Mouse (Mus musculus) liver, postnatal 0 days (tissue): ENCODE measurements at regions not wholly inside any gene's neighbourhood (a gene's known extent, or its start where the extent isn't known, plus 50 kb on each side); places are given as distances from the start of the nearest gene placed in this dataset.

Source experiments
- ATAC-seq: fragments of 200-750 bp; cut with Nextera tagmentation; 2 replicates; pipeline ENCODE4 v1.8.0; 2017; ENCODE audit warnings: mild to moderate bottlenecking, moderate library complexity
- DNase-seq: peaks from one replicate; pipeline ENCODE4 v3.0.0-alpha.2; 2016
- H3K27ac ChIP-seq: fragments of 300-500 bp; sonication (generic); 2 replicates; pipeline ENCODE4 v1.5.1; 2014; ENCODE audit warnings: antibody characterized with exemption, moderate library complexity, mild to moderate bottlenecking, low read depth
- H3K27me3 ChIP-seq: fragments of 300-500 bp; sonication (generic); 2 replicates; pipeline ENCODE4 v1.6.1; 2014; ENCODE audit warnings: low read length, control low read depth, mixed read lengths; ENCODE audit not compliant: insufficient read depth
- H3K36me3 ChIP-seq: fragments of 300-500 bp; sonication (generic); replicated peaks from 2 replicates; pipeline ENCODE4 v1.6.1; 2014; ENCODE audit warnings: mild to moderate bottlenecking, control low read depth, low read length, moderate library complexity, mixed read lengths; ENCODE audit not compliant: insufficient read depth
- H3K4me1 ChIP-seq: fragments of 300-500 bp; sonication (generic); 2 replicates; pipeline ENCODE4 v1.6.1; 2014; ENCODE audit warnings: antibody characterized with exemption, mild to moderate bottlenecking, control low read depth; ENCODE audit not compliant: insufficient read depth
- H3K4me2 ChIP-seq: fragments of 300-500 bp; sonication (generic); 2 replicates; pipeline ENCODE4 v1.6.1; 2014; ENCODE audit warnings: low read depth, mild to moderate bottlenecking, low read length, moderate library complexity, mixed read lengths
- H3K4me3 ChIP-seq: fragments of 300-500 bp; sonication (generic); 2 replicates; pipeline ENCODE4 v1.5.1; 2014; ENCODE audit warnings: low read depth, low read length
- H3K9ac ChIP-seq: fragments of 300-500 bp; sonication (generic); replicated peaks from 2 replicates; pipeline ENCODE4 v1.6.1; 2014; ENCODE audit warnings: mild to moderate bottlenecking, moderate library complexity
- H3K9me3 ChIP-seq: fragments of 300-500 bp; sonication (generic); 2 replicates; pipeline ENCODE4 v1.6.1; 2016; ENCODE audit warnings: mild to moderate bottlenecking, control low read depth, low read length, mixed read lengths
- CTCF ChIP-seq: sonication (generic); IDR thresholded peaks from 2 replicates; pipeline ENCODE4 v1.5.1; 2016; ENCODE audit warnings: antibody characterized with exemption, low read depth
- EP300 ChIP-seq: IDR thresholded peaks from 2 replicates; pipeline ENCODE4 v1.6.1; 2016; ENCODE audit warnings: antibody characterized with exemption, low read depth, mild to moderate bottlenecking
- WGBS: fragments of 180-500 bp; shearing (Covaris S2); extraction: QIAGEN DNeasy Blood & Tissue Kit; methylation state at CpG from one replicate; pipeline ENCODE4 v1.1.7; 2014; ENCODE audit not compliant: insufficient replicate concordance; 5-methylcytosine and 5-hydroxymethylcytosine counted together

DNA sequence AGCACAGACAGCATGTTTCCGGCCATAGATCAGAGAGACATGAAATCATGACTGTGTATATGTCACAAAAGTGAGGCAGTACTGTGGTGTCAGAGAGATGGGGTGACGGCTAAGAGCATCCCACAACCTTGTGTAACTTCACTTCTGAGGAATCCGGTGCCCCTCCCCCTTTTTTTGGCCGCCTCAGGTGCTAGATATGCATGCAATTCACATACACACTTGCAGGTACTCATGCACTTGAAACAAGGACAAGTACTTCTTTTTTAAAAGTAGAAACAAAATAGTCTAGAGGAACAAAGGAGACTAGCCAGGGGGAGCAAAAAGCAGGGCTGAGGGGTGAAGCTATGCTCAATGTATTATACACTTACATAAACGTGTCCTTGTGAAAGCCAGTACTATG lies 120.0 kb upstream of the Cnot2 start:
- TF ChIP-seq CTCF (no peak), EP300 (no peak)
- DNase-seq (no peak), ATAC-seq (no peak)
- Histone ChIP-seq H3K36me3 (no peaks in the 10 kb centered on the region), H3K27ac (no peak overlapping the region), H3K4me2 (no peak overlapping the region), H3K4me1 (no peaks in the 10 kb centered on the region), H3K9me3 (no peaks in the 10 kb centered on the region), H3K9ac (no peak overlapping the region), H3K4me3 (no peak overlapping the region), H3K27me3 (no peaks in the 10 kb centered on the region)
- WGBS, result 74% methylated on average over 5 of the region's 5 CpGs

- no peak overlapping the region for H3K4me2 ChIP-seq
- H3K27me3 ChIP-seq, result no peaks in the 10 kb centered on the region
- no peak overlapping the region for H3K27ac ChIP-seq
- H3K4me3 ChIP-seq, result no peak overlapping the region
- no peak overlapping the region for H3K9ac ChIP-seq
- no peaks in the 10 kb centered on the region for H3K36me3 ChIP-seq
- no peak for ATAC-seq
- 88% methylated on average over 8 of the region's 8 CpGs for WGBS
- no peak for TF ChIP-seq CTCF
- TF ChIP-seq EP300, result no peak
- DNase-seq, result no peak
- H3K9me3 ChIP-seq, result no peaks in the 10 kb centered on the region
- no peaks in the 10 kb centered on the region for H3K4me1 ChIP-seq
Observed at GRCm38 (mm10) chr10:116699711-116700110, 118.4 kb upstream of the Cnot2 start.

GRCm38 (mm10) chr10:116697628-116698316 lies 116.5 kb upstream of the Cnot2 start:
- Histone ChIP-seq H3K4me1 (no peaks in the 10 kb centered on the region), H3K27ac (no peak overlapping the region), H3K9me3 (no peaks in the 10 kb centered on the region), H3K4me3 (no peak overlapping the region), H3K4me2 (no peak overlapping the region), H3K36me3 (no peaks in the 10 kb centered on the region), H3K9ac (no peak overlapping the region), H3K27me3 (no peaks in the 10 kb centered on the region)
- 77% methylated on average over 14 of the region's 14 CpGs for whole genome bisulfite sequencing
- no peak for DNase-seq
- TF ChIP-seq EP300, result no peak
- no peak for TF ChIP-seq CTCF
- ATAC-seq, result no peak

- no peak overlapping the region for H3K27ac ChIP-seq
- no peaks in the 10 kb centered on the region for H3K36me3 ChIP-seq
- H3K9me3 ChIP-seq, result no peaks in the 10 kb centered on the region
- H3K4me1 ChIP-seq, result no peaks in the 10 kb centered on the region
- H3K9ac ChIP-seq, result no peak overlapping the region
- WGBS, result 78% methylated on average over 3 of the region's 3 CpGs
- no peak for ATAC-seq
- H3K27me3 ChIP-seq, result no peaks in the 10 kb centered on the region
- no peak for TF ChIP-seq EP300
- TF ChIP-seq CTCF, result no peak
- no peak for DNase-seq
- H3K4me2 ChIP-seq, result no peak overlapping the region
- H3K4me3 ChIP-seq, result no peak overlapping the region
Observed at GRCm38 (mm10) chr10:116693816-116694215, 112.5 kb upstream of the Cnot2 start.

- no peak for ATAC-seq
Observed at GRCm38 (mm10) chr10:116686741-116687140, 105.4 kb upstream of the Cnot2 start.

GRCm38 (mm10) chr10:116683374-116683773 lies 102.1 kb upstream of the Cnot2 start:
- 83% methylated on average over 9 of the region's 9 CpGs for WGBS
- Histone ChIP-seq H3K27ac (no peak overlapping the region), H3K4me3 (no peak overlapping the region), H3K9ac (no peak overlapping the region), H3K4me1 (no peaks in the 10 kb centered on the region), H3K27me3 (no peaks in the 10 kb centered on the region), H3K4me2 (no peak overlapping the region), H3K36me3 (no peaks in the 10 kb centered on the region), H3K9me3 (no peaks in the 10 kb centered on the region)
- TF ChIP-seq CTCF (no peak), EP300 (no peak)
- no peak for DNase-seq
- ATAC-seq, result no peak

More at GRCm38 (mm10) chr10:116686741-116687140, 105.4 kb upstream of the Cnot2 start:
- Histone ChIP-seq H3K4me3 (no peak overlapping the region), H3K4me2 (no peak overlapping the region), H3K27ac (no peak overlapping the region), H3K9ac (no peak overlapping the region), H3K4me1 (no peaks in the 10 kb centered on the region), H3K9me3 (no peaks in the 10 kb centered on the region), H3K27me3 (no peaks in the 10 kb centered on the region), H3K36me3 (no peaks in the 10 kb centered on the region)
- 88% methylated on average over 11 of the region's 11 CpGs for WGBS
- TF ChIP-seq CTCF, result no peak
- no peak for TF ChIP-seq EP300
- no peak for DNase-seq
